Mouse (Mus musculus) G1E (cell line): ENCODE results near the gene Pomp. TPM values are rescaled to one million over a fixed set of nuclear protein-coding genes. Genes with fewer than 3 reads are reported as not detected.

Experiments
- ATAC-seq: 2 replicates; pipeline ENCODE4 v1.8.0; 2016; ENCODE audit warnings: mild to moderate bottlenecking; ENCODE audit not compliant: insufficient number of reproducible peaks, poor library complexity, low FRiP score, severe bottlenecking; ENCODE audit errors: extremely low read depth
- DNase-seq: peaks from one replicate; pipeline ENCODE4 v3.0.0; 2012; ENCODE audit warnings: low spot score
- H3K27me3 ChIP-seq: 2 replicates; pipeline ENCODE4 v1.6.1; 2012; ENCODE audit warnings: mild to moderate bottlenecking, low read length, inconsistent platforms; ENCODE audit not compliant: insufficient read depth
- H3K36me3 ChIP-seq: replicated peaks from 2 replicates; pipeline ENCODE3; 2012; ENCODE audit warnings: mild to moderate bottlenecking, inconsistent platforms
- H3K4me1 ChIP-seq: 2 replicates; pipeline ENCODE4 v1.6.1; 2012; ENCODE audit warnings: low read depth, low read length, inconsistent platforms, mixed read lengths; ENCODE audit not compliant: insufficient read depth
- H3K4me3 ChIP-seq: 2 replicates; pipeline ENCODE4 v1.5.1; 2012; ENCODE audit warnings: low read depth, mild to moderate bottlenecking, inconsistent platforms, low read length, moderate library complexity, mixed read lengths
- H3K9me3 ChIP-seq: replicated peaks from 2 replicates; pipeline ENCODE4 v1.6.1; 2012; ENCODE audit warnings: inconsistent platforms
- CTCF ChIP-seq: IDR thresholded peaks from 2 replicates; pipeline ENCODE4 v1.5.1; 2012; ENCODE audit warnings: low read depth, low read length, inconsistent platforms, mixed read lengths
- GATA1 ChIP-seq: IDR thresholded peaks from 2 replicates; pipeline ENCODE4 v1.6.1; 2012; ENCODE audit warnings: borderline replicate concordance, low read length, inconsistent platforms, mixed read lengths
- GATA2 ChIP-seq: IDR thresholded peaks from 2 replicates; pipeline ENCODE4 v1.6.1; 2012; ENCODE audit warnings: low read depth, low read length, inconsistent platforms, borderline replicate concordance
- POLR2AphosphoS5 ChIP-seq: IDR thresholded peaks from 2 replicates; pipeline ENCODE4 v1.6.1; 2012; ENCODE audit warnings: low read depth, low read length, inconsistent platforms; ENCODE audit not compliant: insufficient replicate concordance
- TAL1 ChIP-seq: conservative IDR thresholded peaks from 2 replicates; pipeline ENCODE4 v1.6.1; 2012; ENCODE audit warnings: low read depth, low read length, inconsistent platforms, mixed read lengths
- polyA plus RNA-seq: library from polyadenylated mRNA; stranded (reverse); fragments of >175 nt; gene quantifications from 2 replicates; pipeline ENCODE4 v1.2.3, GENCODE M21; 2012
- total RNA-seq, 2 experiments: library from RNA; stranded (forward) in 1 of 2; stranded (reverse) in 1 of 2; fragments of 200-1000 nt in 1 of 2; fragments of >200 nt in 1 of 2; fragmentation: Nextera tagmentation in 1 of 2; gene quantifications; 2 replicates each; pipeline ENCODE4 v1.2.3; 2014 to 2017

Pomp gene
- total and polyA plus RNA-seq, 3 experiments = 18.1 to 224 (median 117) TPM

DNA sequence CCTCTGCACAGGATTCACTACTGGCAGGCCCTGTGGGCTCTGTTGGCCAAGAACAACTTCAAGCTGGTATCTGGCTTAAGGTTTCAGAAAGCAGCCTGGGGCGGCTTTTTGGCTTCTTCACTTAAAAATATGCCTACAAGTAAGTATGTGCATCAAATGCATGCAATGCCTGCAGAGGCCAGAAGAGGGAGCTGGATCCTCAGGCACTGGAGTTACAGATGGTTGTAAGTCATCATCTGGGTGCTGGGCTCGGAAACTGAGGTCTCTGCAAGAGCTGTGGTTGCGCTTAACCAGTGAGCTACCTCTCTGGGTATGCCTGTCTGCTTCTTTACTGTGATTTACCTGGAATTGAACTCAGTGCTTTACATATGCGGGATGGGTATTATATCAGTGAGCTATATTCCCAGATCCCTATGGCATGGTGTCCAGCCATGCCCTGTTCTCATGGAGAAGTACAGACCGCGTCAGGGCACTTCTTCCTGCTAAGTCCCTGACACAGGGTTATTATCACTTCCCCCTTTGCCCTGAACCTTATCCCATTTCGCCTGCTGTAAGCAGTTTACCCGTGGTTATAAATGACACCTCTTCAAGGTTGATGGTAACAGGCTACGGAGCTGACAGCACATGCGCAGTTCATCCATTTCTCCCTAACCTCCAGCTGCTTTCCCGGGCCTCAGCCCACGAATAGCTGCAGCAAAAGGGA lies 50.7 kb downstream of the Pomp start:
- Histone ChIP-seq H3K4me1 (peaks cover 20% of the 10 kb centered on the region), H3K9me3 (peaks cover 10% of the 10 kb centered on the region), H3K36me3 (no peaks in the 10 kb centered on the region), H3K4me3 (no peak overlapping the region), H3K27me3 (0 out of 2 replicates have a peak, but pooled peaks cover 5% of the 10 kb centered on the region)
- TF ChIP-seq TAL1 (no peak), GATA2 (no peak), CTCF (no peak), POLR2AphosphoS5 (no peak), GATA1 (no peak)
- DNase-seq = no peak
- no peak for ATAC-seq

GRCm38 (mm10) chr5:147911744-147912143 lies 51.5 kb downstream of the Pomp start:
- Histone ChIP-seq H3K27me3 (0 out of 2 replicates have a peak, but pooled peaks cover 5% of the 10 kb centered on the region), H3K9me3 (peaks cover 4% of the 10 kb centered on the region; the same call in 1 of the 2 replicates), H3K4me1 (peaks cover 20% of the 10 kb centered on the region), H3K36me3 (no peaks in the 10 kb centered on the region), H3K4me3 (no peak overlapping the region)
- ATAC-seq (no peak), DNase-seq (no peak)
- TF ChIP-seq CTCF (no peak), TAL1 (no peak), GATA1 (no peak), GATA2 (no peak), POLR2AphosphoS5 (no peak)

DNA sequence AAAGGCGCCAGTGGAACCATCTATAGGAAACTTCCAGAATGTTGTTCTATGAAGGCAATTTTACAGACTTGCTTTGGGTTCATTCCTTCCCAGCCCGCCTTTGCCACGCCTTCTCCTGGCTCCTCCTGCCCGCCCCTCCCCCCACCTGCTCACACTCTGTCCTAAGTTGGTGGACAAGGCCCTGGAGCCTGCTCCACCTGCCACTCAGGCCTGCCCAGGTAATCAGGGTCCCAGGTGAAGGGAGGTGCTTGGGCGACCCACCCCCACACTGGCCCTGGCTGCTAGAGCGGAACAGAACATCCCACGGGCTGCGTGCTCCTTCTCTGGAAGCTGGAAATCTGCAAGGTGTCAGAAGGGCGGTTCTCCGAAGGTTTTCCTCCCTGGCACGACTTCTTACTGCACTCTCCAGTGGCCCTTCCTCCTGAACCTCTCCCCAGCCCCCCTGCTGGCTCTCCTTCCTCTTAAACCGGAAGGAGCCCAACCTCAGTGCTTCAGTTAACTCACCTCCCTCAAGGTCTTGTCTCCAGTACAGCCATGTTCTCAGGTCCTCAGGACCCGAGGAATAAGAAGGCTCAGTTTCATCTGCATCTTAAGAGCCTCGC lies 53.1 kb downstream of the Pomp start:
- peaks cover 2% of the 10 kb centered on the region; the same call in 1 of the 2 replicates for H3K9me3 ChIP-seq
- H3K4me3 ChIP-seq = no peak overlapping the region; the same call in 1 of the 2 replicates
- H3K4me1 ChIP-seq = peaks cover 20% of the 10 kb centered on the region
- H3K36me3 ChIP-seq = no peaks in the 10 kb centered on the region
- DNase-seq (no peak), ATAC-seq (no peak)
- TF ChIP-seq CTCF = no peak
- no peak for TF ChIP-seq GATA2
- TF ChIP-seq GATA1 = no peak
- no peak for TF ChIP-seq TAL1
- 0 out of 2 replicates have a peak, but pooled peaks cover 5% of the 10 kb centered on the region for H3K27me3 ChIP-seq

- no peak overlapping the region for H3K4me3 ChIP-seq
- H3K36me3 ChIP-seq = no peaks in the 10 kb centered on the region
- TF ChIP-seq POLR2AphosphoS5 (no peak), TAL1 (no peak), GATA1 (no peak), GATA2 (no peak), CTCF (no peak)
- DNase-seq (no peak), ATAC-seq (no peak)
- 0 out of 2 replicates have a peak, but pooled peaks cover 5% of the 10 kb centered on the region for H3K27me3 ChIP-seq
- peaks cover 20% of the 10 kb centered on the region for H3K4me1 ChIP-seq
- peaks cover 2% of the 10 kb centered on the region; the same call in 1 of the 2 replicates for H3K9me3 ChIP-seq
Observed at GRCm38 (mm10) chr5:147915038-147915566, 54.8 kb downstream of the Pomp start.

- H3K4me3 ChIP-seq = no peak overlapping the region
- no peaks in the 10 kb centered on the region for H3K36me3 ChIP-seq
- peaks cover 7% of the 10 kb centered on the region; the same call in 1 of the 2 replicates for H3K27me3 ChIP-seq
- H3K9me3 ChIP-seq = peaks cover under 1% of the 10 kb centered on the region; the same call in 1 of the 2 replicates
- no peak for DNase-seq
- no peak for ATAC-seq
- H3K4me1 ChIP-seq = peaks cover 20% of the 10 kb centered on the region
- no peak for TF ChIP-seq GATA2
- no peak for TF ChIP-seq POLR2AphosphoS5
- TF ChIP-seq GATA1 = no peak
- no peak for TF ChIP-seq CTCF
- no peak for TF ChIP-seq TAL1
Observed at GRCm38 (mm10) chr5:147916171-147916570, 55.9 kb downstream of the Pomp start.

DNA sequence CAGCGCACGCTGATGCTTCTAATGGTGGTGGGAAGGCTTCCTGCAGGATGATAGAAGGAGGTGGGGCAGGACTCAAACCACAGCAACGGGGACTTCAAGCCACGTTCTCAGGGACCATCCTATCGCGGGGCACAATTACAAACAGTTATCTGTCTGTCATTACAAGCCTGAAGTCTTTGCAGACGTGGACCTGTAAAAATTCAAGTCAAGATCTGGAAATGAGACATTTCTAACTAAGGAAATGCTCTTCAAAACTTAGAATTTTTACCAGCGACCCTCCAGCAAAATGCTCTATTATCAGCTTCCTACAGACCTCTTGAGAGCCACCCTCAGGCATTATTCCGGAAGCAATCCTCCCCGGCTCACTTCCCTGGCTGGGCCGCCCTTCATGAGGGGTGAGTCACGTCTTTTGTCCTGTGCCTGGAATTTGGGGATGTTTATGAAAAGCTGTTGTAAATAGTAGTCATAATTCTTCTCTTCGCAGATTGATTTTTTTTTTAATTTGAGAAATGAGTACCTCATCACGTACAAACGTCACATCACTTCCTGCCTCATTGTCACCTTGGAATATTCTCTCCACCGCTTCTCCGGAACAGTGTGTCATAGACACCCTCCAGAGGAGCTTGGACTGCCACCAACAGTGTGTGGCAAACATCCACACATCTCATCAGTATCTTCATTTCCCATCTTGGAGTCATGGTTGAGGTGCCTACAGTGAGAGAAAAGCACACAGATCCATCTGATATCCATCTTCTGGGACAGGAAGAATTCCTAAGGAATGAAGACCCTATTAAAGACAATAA lies 58.0 kb downstream of the Pomp start:
- Histone ChIP-seq H3K36me3 (no peaks in the 10 kb centered on the region), H3K4me1 (peaks cover 14% of the 10 kb centered on the region), H3K4me3 (no peak overlapping the region), H3K27me3 (peaks cover 6% of the 10 kb centered on the region; the same call in 1 of the 2 replicates), H3K9me3 (no peaks in the 10 kb centered on the region)
- TF ChIP-seq GATA2 = no peak
- TF ChIP-seq POLR2AphosphoS5 = no peak
- no peak for TF ChIP-seq GATA1
- no peak for TF ChIP-seq CTCF
- no peak for TF ChIP-seq TAL1
- no peak for ATAC-seq
- DNase-seq = no peak
